Mouse (Mus musculus): ENCODE measurements around the gene Gpr61.

The Gpr61 gene

DNA sequence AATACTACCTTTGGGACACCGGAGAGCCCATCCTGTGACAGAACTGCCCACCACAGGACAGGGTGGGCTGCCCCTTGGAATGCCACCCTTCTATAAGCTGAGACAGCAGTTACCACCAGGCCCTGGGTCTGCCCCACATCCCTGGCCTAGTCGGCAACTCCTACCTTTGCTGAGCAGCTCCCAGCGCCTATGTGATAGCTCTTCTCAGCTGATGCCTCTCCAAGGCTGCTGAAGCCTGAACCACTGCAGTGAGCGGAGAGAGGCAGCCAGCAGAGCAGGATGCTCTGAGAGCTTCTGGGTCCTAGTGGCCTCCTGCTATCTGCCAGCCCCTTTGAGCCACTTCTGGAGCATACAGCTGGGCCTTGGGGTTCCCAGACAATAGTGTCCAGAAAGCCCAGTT lies at the start of gene Gpr61:
TSS of gene Gpr61 (minus strand) at position 227 of the 400 bp plus-strand sequence.
- CTCF ChIA-PET, result interaction anchor here (1.1 to 1.7 kb wide), 4 partner anchors 10 kb away, joined by 5 to 13 read pairs (median 8); no protein-coding TSS in a partner anchor
- POLR2A ChIA-PET, result interaction anchor here in 3 of 4 experiments (0.6 to 3.3 kb wide), 7 partner anchors 8 to 568 kb away, joined by 3 to 17 read pairs (median 5); partner anchors contain the start of gene Gnai3 (in 3 of the 3)

DNA sequence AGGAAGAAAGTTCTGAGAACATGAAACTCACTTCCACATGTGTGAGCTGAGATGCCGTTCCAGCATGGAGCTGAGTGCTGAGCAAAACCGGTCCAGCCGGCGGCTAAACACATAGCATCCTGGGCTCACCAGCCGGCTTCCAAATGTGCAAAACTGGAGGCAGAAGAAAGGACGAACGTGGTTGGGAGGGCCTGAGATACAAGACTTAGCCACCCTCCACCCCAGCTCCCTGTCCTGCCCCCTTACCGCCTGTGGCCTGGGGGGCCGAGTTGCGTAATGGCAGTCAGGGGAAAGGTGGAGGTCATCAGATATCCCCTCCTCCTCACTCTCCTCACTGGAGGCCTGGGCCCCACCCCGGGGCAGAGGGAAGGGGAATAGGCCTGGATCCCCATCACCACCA lies 49.8 kb upstream of the Gpr61 start:
- ChIA-PET POLR2A (interaction anchor here in 2 of 4 experiments (1.1 to 13.7 kb wide), 7 partner anchors 16 to 183 kb away, joined by 4 to 158 read pairs (median 7); partner anchors contain the start of genes Amigo1 (in 2 of the 2) and Psma5 (in 2 of the 2)), CTCF (interaction anchor here (0.6 to 5.7 kb wide), 27 partner anchors 8 to 803 kb away, joined by 3 to 58 read pairs (median 4); partner anchors contain the start of genes Psma5 (in 2 of the 4), Amigo1 (in 1 of the 4) and Psrc1 (in 1 of the 4))

DNA sequence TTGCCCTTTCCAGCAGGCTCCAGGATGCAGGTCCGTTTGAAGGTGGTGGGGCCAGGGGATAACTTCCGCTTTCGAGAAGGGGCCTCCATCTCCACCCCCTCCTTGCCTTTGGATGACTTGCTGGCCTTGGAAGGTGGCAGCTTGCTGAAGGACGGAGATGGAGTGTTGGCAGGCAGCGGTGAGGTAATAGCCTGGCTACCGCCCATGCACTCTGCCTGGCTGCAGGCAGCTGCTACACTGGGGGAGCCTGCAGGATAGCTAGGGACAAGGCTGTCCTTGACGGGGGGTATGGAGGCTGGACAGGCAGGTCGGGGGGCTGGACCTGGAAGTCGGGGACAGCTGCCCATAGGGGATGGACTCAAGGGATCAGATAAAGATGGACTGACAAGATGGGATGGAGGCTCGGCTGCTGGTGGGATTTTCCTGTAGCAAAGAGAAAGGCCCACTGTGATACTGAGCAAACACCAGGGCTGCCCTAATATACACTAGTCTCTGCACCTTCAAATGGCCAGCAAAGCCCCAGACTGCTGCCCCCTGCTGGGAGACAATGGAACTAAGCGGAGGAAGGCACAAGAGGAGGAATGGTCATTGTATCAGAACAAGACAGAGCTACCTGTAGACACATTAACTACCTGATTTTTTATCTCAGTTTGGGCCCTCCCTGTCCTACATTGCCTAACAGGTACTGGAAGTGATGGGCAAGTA lies 49.1 kb upstream of the Gpr61 start:
- ChIA-PET CTCF (interaction anchor here (0.6 to 5.7 kb wide), 28 partner anchors 9 to 802 kb away, joined by 3 to 58 read pairs (median 4); partner anchors contain the start of genes Psma5 (in 2 of the 4), Amigo1 (in 1 of the 4) and Psrc1 (in 1 of the 4)), POLR2A (interaction anchor here in 3 of 4 experiments (0.5 to 13.7 kb wide), 9 partner anchors 15 to 58 kb away, joined by 3 to 158 read pairs (median 6); partner anchors contain the start of genes Amigo1 (in 2 of the 3), Psma5 (in 2 of the 3) and Gnai3 (in 1 of the 3))

DNA sequence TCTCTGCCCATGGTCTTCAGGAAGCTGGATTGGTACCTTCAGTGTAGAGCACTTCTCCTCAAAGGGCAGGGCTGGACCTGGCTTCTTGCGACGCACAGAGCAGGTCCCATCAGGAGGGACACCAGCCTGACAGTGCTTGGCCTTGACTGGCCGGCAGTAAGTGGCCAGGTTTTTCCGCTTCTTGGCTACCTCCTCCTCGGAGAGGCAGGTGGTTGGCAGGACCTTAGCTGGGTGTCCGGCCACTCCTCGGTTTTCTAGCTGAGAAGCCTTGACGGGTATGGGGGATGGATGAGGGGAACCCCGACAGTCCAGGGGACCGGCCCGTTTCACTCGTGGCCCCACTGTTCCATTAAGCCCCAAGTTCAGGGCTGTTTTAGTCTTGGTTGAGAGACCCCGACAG lies 48.5 kb upstream of the Gpr61 start:
- CTCF ChIA-PET, result interaction anchor here in 3 of 4 experiments (1.0 to 5.7 kb wide), 7 partner anchors 11 to 207 kb away, joined by 3 to 58 read pairs (median 4); partner anchors contain the start of gene Psrc1 (in 1 of the 3)

DNA sequence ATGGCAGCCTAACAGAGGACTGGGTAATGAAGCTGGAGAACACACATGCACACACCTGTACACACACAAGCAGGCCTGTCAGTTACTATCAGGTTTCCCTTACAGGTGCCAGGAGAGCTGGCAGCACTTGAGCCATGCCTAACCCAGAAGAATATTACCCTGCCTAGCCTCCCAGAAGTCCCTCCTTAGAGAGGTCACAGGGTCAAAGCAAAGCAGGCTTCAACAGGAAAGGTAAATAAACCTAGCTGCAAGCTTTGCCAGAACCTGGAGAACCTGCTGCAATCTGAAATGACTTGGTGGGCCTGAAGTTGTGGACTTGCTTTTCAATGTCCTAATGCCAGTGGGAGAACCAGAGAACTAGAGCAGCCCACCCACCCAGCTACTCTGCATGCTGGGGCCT lies 47.8 kb upstream of the Gpr61 start:
- ChIA-PET CTCF (interaction anchor here in 3 of 4 experiments (1.0 to 5.7 kb wide), 6 partner anchors 8 to 38 kb away, joined by 3 to 58 read pairs (median 10); partner anchors contain the start of gene Atxn7l2 (in 1 of the 3)), POLR2A (interaction anchor here in 3 of 4 experiments (1.1 to 13.7 kb wide), 12 partner anchors 7 to 242 kb away, joined by 3 to 158 read pairs (median 17); partner anchors contain the start of genes Atxn7l2 (in 3 of the 3), Amigo1 (in 2 of the 3), Psma5 (in 1 of the 3) and Sars (in 1 of the 3))

More for the DNA sequence above, 48.5 kb upstream of the Gpr61 start:
- POLR2A ChIA-PET, result interaction anchor here in 3 of 4 experiments (0.5 to 13.7 kb wide), 9 partner anchors 15 to 241 kb away, joined by 3 to 158 read pairs (median 6); partner anchors contain the start of genes Amigo1 (in 2 of the 3), Gnai3 (in 1 of the 3), Psma5 (in 1 of the 3) and Sars (in 1 of the 3)

DNA sequence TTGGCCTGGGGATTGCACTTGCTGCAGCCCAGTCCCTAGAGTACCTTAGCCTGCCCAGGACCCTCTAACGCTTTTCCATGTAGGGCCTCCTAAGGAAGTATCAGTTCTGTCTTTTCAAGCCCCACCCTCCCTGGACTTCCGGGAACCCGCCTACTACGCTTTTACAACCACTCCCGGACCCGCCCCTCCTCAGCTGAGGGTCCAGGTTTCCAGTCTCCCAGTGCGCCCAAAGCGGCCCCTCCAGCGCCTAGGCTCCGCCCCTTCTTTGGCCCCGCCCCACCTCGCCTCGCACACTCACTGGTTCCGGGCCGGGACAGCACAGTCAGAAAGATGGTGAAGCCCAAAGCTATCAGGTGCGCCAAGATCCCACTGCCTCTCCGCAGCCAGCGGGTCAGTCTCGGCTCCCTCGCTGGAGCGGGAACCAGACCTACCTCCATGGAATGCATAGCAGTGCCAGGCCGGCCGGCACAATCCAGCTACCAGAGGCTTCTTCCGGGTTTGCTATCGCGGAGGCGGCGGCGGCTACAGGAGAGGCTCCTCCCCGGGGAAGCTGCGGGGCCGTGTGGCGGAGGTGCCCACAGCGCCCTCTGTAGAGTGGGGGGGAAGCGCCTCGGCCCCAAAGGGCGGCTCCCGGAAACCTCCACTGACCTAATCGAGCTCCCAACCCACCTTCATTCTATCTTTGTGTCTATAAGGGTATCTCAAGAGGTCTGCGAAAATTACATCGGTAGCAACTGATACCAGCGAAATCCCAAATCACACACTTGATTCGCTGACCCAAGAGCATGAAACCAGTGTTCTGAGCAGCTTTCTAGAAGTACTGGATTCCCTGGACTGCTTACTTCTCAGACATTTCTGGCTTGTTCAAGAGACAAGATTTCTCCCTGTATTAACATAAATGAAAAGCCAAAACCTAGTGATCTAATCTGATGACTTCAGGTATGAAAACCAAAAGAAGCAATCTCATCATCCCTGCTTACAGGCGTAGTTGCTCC lies 45.9 kb upstream of the Gpr61 start, which contains the start of gene Cyb561d1:
TSS of gene Cyb561d1 (minus strand) at position 884 of the 995 bp plus-strand sequence.
- ChIA-PET CTCF (interaction anchor here (0.6 to 5.7 kb wide), 39 partner anchors 9 to 334 kb away, joined by 3 to 58 read pairs (median 4); partner anchors contain the start of genes Atxn7l2 (in 4 of the 4), Amigo1 (in 1 of the 4), Gnai3 (in 1 of the 4) and Gstm2 (in 1 of the 4)), POLR2A (interaction anchor here (0.5 to 13.7 kb wide), 82 partner anchors 9 to 1041 kb away, joined by 3 to 158 read pairs (median 4); partner anchors contain the start of genes Atxn7l2 (in 4 of the 4), Amigo1 (in 3 of the 4), Gnai3 (in 3 of the 4) and Psma5 (in 3 of the 4))

DNA sequence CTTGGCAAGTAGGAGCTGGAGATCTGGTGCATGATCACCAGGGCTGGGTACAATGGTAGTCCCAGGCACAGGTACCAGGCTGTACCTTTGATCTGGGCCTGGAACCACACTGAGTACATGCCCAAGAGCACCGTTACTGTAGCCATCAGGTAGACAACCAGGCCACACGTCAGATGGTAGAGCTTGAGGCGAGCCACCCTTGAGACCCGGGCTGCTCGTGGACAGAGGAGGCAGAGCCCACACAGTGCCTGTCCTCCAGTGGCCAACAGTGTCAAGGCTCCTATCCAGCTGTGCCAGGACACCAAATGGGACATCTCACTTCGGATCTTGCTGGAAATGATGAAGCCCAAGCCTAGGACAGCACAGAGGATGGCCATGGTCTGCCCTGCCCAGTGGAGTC lies 44.5 kb upstream of the Gpr61 start:
- POLR2A ChIA-PET, result interaction anchor here in 3 of 4 experiments (0.6 to 13.7 kb wide), 13 partner anchors 10 to 185 kb away, joined by 3 to 158 read pairs (median 19); partner anchors contain the start of genes Psma5 (in 3 of the 3), Amigo1 (in 2 of the 3), Atxn7l2 (in 2 of the 3) and Gnai3 (in 1 of the 3)

DNA sequence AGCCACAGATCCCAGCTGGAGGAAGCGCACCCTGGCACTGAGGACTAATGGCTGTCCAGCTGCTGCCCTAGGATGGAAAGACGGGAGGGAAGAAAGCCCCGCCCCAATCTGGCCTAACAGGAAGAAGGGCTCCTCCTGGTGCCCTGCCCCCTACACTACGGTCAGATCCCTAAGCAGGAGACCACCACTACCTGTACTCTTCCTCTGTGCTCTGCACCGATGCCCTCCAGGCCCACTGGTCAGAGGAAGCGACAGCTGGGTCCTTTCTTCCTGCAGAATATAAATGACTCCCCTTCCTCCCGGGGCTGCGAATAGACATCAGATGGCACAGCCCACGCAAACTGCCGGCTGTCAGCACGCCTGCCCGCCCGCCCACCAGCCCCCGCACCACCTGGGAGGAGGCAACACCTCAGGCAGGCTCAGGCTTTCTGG lies 42.4 kb upstream of the Gpr61 start:
- CTCF ChIA-PET, result interaction anchor here in 3 of 4 experiments (0.5 to 2.1 kb wide), 10 partner anchors 8 to 50 kb away, joined by 3 to 8 read pairs (median 4); partner anchors contain the start of gene Atxn7l2 (in 1 of the 3)
- POLR2A ChIA-PET, result interaction anchor here in 2 of 4 experiments (0.6 to 13.7 kb wide), 8 partner anchors 9 to 60 kb away, joined by 3 to 158 read pairs (median 5); partner anchors contain the start of genes Amigo1 (in 1 of the 2), Atxn7l2 (in 1 of the 2) and Psma5 (in 1 of the 2)

More for the DNA sequence above, 44.5 kb upstream of the Gpr61 start:
- CTCF ChIA-PET, result interaction anchor here in 2 of 4 experiments (0.5 to 5.7 kb wide), 3 partner anchors 14 to 181 kb away, joined by 3 to 58 read pairs (median 3); no protein-coding TSS in a partner anchor

DNA sequence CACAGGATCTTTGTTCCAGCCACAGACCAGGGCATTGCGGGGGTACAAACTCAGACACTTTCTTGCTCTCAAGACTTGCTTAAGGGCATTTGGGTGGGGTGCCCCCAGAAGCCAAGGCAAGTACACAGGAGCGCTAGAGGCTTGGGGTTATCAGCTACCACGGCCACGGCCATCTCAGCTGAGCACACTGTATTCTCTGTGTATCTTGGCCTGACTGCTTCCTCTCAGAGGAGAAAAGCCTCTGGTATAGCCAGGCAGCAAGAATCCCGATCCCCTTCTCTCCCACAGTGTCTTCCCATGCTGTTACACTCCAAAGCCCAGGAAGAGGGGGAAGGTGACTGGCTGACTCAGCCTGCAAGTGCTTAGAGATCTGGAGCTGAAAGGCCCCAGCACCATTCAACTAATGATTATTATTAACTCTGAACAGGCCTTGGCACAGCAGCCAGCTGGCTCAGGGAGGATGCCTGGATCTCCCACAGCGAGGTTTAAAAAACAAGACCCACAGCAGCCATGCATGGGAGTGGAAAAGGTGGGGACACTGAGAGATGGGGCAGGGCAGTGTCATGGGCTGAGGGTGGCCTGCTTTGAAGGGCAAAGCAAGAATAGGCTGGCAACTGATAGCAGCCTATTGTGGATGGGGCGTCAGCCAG lies 41.4 kb upstream of the Gpr61 start:
- ChIA-PET POLR2A (interaction anchor here in 2 of 4 experiments (0.6 to 13.7 kb wide), 9 partner anchors 8 to 40 kb away, joined by 3 to 158 read pairs (median 3); partner anchors contain the start of genes Amigo1 (in 1 of the 2) and Atxn7l2 (in 1 of the 2)), CTCF (interaction anchor here in 2 of 4 experiments (0.6 to 1.3 kb wide), 7 partner anchors 9 to 84 kb away, joined by 3 to 9 read pairs (median 5); partner anchors contain the start of gene Atxn7l2 (in 1 of the 2))

DNA sequence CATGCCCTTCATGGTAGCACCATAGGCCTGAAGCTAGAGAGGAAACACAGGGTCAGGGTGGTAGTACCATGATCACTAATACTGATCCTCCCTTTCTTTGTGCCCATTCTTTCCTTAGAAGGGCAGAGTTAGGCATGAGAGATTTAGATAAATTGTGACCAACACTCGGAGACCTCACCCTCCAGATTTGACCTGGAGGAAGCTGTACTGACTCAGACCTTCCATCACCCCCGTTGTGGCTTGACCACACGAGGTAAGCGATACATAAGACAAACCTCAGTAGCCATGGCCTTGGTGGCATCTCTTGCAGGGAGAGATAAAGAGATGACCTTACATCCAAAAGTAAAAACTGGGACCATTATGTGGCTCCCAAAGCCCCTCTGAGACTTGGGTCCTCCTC lies 40.6 kb upstream of the Gpr61 start:
- CTCF ChIA-PET, result interaction anchor here in 1 of 4 experiments (0.6 kb wide), 1 partner anchor 85 kb away, joined by 9 read pairs; no protein-coding TSS in a partner anchor
- POLR2A ChIA-PET, result interaction anchor here in 1 of 4 experiments (1.1 to 13.7 kb wide), 2 partner anchors 7 to 10 kb away, joined by 3 to 158 read pairs; partner anchors contain the start of gene Amigo1

DNA sequence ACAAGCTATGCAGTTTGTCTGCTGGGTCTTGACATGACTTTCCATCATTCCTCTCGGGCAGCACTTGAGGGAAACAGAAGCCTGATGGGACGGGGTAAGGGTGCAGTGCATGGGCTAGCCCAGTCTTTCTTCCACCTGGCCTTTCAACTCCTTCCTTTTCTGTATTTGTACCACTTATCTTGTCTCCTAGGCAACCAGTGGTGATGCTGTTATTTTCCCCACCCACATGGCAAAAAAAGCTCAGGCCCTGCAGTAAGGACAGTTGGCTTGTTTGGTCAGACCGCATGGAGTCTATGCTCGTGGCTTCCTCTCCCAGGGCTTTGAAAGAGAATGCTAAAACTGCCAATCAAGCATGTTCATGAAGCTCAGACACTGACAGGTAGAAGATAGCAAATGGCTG lies 39.0 kb upstream of the Gpr61 start:
- CTCF ChIA-PET, result no interaction called here

DNA sequence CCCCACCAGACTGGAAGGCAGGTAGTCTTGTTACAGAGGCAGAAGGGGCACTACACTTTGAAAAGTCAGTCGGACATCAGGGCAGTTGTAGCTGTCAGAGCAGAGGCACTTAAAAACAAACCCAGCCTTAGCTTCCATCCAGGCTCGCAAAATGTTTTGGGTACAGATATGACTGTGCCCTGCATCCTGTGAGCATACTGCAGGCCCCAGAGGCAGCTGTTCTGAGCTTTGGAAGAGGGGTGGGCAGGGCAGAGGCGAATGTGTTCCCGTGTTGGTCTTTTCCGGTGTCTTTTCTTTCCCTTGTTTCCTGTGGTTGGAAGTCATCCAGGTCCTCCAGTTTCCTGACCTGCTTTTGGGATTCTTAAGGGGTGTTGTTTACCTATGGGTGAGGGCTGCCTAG lies 35.2 kb upstream of the Gpr61 start:
- POLR2A ChIA-PET, result interaction anchor here in 2 of 4 experiments (1.1 to 11.5 kb wide), 5 partner anchors 12 to 258 kb away, joined by 3 to 158 read pairs (median 16); partner anchors contain the start of genes Cyb561d1 (in 2 of the 2), Atxn7l2 (in 1 of the 2) and Gstm7 (in 1 of the 2)
- CTCF ChIA-PET, result interaction anchor here in 2 of 4 experiments (1.1 to 2.1 kb wide), 5 partner anchors 11 to 25 kb away, joined by 4 to 9 read pairs (median 5); partner anchors contain the start of gene Cyb561d1 (in 2 of the 2)

More for the DNA sequence above, 39.0 kb upstream of the Gpr61 start:
- POLR2A ChIA-PET, result interaction anchor here in 2 of 4 experiments (1.0 to 11.5 kb wide), 3 partner anchors 8 to 17 kb away, joined by 3 to 158 read pairs (median 11); partner anchors contain the start of genes Atxn7l2 (in 1 of the 2) and Cyb561d1 (in 1 of the 2)

DNA sequence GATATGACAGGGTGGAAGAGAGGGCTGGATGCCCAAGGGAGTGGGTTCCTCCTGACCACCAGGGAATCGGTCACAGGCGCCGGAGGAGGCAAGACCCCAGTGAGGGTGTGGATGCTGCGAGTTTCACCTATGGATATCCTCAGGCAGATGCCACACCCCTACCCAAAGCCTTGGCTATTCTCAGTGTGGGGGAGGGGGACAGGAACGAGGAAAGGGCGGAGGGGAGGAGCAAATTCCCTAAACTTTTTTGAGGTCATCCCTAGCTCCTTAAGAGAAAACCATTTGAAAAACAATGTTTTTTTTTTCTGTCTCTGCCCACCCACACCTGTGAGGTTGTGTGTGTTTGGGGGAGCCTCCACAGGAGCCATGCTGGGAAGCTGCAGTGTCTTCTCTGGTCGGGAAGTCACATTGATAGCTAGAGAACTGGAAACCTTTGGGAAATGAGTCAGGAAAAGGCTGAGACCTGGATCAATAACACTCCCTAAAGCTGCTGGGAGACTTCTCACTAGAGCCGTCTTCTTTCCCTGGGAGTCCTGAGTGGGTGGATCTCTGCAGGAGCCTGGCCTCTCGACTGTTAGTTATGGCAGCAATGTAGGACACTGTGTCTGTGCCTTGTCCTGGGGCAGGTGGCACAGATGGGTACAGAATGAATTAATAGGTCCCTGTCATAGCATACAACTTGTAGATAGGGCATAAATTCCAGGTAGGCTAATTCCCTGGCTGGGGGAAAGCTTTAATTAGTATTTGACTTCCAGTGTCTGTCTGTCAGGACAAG lies 34.2 kb upstream of the Gpr61 start:
- ChIA-PET POLR2A (interaction anchor here (0.6 to 11.5 kb wide), 7 partner anchors 12 to 257 kb away, joined by 3 to 158 read pairs (median 5); partner anchors contain the start of genes Cyb561d1 (in 3 of the 4), Atxn7l2 (in 2 of the 4) and Gstm7 (in 1 of the 4)), CTCF (interaction anchor here in 3 of 4 experiments (0.6 to 2.4 kb wide), 8 partner anchors 9 to 704 kb away, joined by 3 to 9 read pairs (median 5); partner anchors contain the start of gene Cyb561d1 (in 2 of the 3))

DNA sequence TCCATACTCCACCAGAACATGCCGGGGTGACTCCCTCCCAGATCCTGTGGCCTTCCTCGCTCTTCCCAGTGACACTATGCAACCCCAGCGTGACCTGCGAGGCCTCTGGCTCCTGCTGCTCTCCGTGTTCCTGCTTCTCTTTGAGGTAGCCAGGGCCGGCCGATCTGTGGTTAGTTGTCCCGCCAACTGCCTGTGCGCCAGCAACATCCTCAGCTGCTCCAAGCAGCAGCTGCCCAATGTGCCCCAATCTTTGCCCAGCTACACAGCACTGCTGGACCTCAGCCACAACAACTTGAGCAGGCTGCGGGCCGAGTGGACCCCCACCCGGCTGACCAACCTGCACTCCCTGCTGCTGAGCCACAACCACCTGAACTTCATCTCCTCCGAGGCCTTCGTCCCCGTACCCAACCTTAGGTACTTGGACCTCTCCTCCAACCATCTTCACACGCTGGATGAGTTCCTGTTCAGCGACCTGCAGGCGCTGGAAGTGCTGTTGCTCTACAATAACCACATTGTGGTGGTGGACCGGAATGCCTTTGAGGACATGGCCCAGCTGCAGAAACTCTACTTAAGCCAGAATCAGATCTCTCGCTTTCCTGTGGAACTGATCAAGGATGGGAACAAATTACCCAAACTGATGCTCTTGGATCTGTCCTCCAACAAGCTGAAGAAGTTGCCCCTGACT lies 32.6 kb upstream of the Gpr61 start:
- CTCF ChIA-PET, result interaction anchor here in 2 of 4 experiments (0.6 to 2.4 kb wide), 5 partner anchors 10 to 468 kb away, joined by 3 to 8 read pairs (median 5); partner anchors contain the start of gene Cyb561d1 (in 2 of the 2)
- POLR2A ChIA-PET, result interaction anchor here (0.6 to 11.5 kb wide), 14 partner anchors 9 to 360 kb away, joined by 3 to 158 read pairs (median 4); partner anchors contain the start of genes Atxn7l2 (in 2 of the 4), Cyb561d1 (in 2 of the 4), Gnai3 (in 1 of the 4) and Psma5 (in 1 of the 4)

All from embryonic stem cell, embryonic (primary cell).